Mouse (Mus musculus) CH12.LX (cell line): ENCODE results near the gene Ubtf. TPM values are rescaled to one million over a fixed set of nuclear protein-coding genes. Genes with fewer than 3 reads are reported as not detected.

Source experiments
- DNase-seq: peaks from one replicate; pipeline ENCODE4 v3.0.0-alpha.2; 2013; ENCODE audit errors: extremely low read depth
- H3K27ac ChIP-seq: 2 replicates; pipeline ENCODE4 v1.5.1; 2012; ENCODE audit warnings: low read depth, mild to moderate bottlenecking, control low read depth, moderate library complexity; ENCODE audit not compliant: insufficient read depth
- H3K27me3 ChIP-seq: replicated peaks from 2 replicates; pipeline ENCODE3; 2012; ENCODE audit warnings: inconsistent platforms
- H3K36me3 ChIP-seq, 2 experiments: replicated peaks in 1 of 2; 2 replicates each; pipeline versions ENCODE3 to v1.6.1; 2012; ENCODE audit warnings: inconsistent platforms in 1 of 2, low read length in 1 of 2, mild to moderate bottlenecking in 1 of 2, mixed read lengths in 1 of 2, moderate library complexity in 1 of 2; ENCODE audit not compliant: control insufficient read depth in 1 of 2, insufficient read depth in 1 of 2
- H3K4me1 ChIP-seq, 2 experiments: 2 replicates each; pipeline ENCODE4 v1.6.1; 2012; ENCODE audit warnings: inconsistent platforms in 1 of 2, moderate library complexity in 1 of 2; ENCODE audit not compliant: insufficient read depth in 2 of 2, control insufficient read depth in 1 of 2
- H3K4me2 ChIP-seq: 2 replicates; pipeline ENCODE4 v1.6.1; 2012; ENCODE audit warnings: low read depth, mild to moderate bottlenecking, control low read depth; ENCODE audit not compliant: poor library complexity, insufficient read depth, severe bottlenecking
- H3K4me3 ChIP-seq, 3 experiments: fragments of 150-350 bp in 1 of 3; sonication (generic) in 1 of 3; replicated peaks in 1 of 3; 2 replicates each; pipeline versions ENCODE3 to v1.5.1; 2011 to 2012; ENCODE audit warnings: low read depth in 2 of 3, low read length in 2 of 3, mild to moderate bottlenecking in 2 of 3, moderate library complexity in 2 of 3, control low read depth in 1 of 3, improper control_type of control experiment in 1 of 3, inconsistent platforms in 1 of 3, mixed read lengths in 1 of 3; ENCODE audit not compliant: poor library complexity in 1 of 3
- H3K79me2 ChIP-seq: replicated peaks from 2 replicates; pipeline ENCODE4 v1.6.1; 2012; ENCODE audit warnings: mild to moderate bottlenecking, moderate library complexity; ENCODE audit not compliant: control insufficient read depth, poor library complexity, insufficient read depth, severe bottlenecking; ENCODE audit errors: extremely low read depth
- H3K9ac ChIP-seq: 2 replicates; pipeline ENCODE4 v1.6.1; 2012; ENCODE audit warnings: low read depth, mild to moderate bottlenecking, control low read depth, moderate library complexity; ENCODE audit not compliant: insufficient read depth
- H3K9me3 ChIP-seq: replicated peaks from 2 replicates; pipeline ENCODE3; 2012; ENCODE audit warnings: low read length, inconsistent platforms, mixed read lengths
- BHLHE40 ChIP-seq: IDR thresholded peaks from 2 replicates; pipeline ENCODE4 v1.6.1; 2011; ENCODE audit warnings: mild to moderate bottlenecking, low read depth, low read length, improper control_type of control experiment
- CHD1 ChIP-seq: IDR thresholded peaks from 2 replicates; pipeline ENCODE4 v1.6.1; 2012; ENCODE audit warnings: low read depth, low read length, improper control_type of control experiment, inconsistent platforms
- CTCF ChIP-seq, 2 experiments: IDR thresholded peaks in 1 of 2; conservative IDR thresholded peaks in 1 of 2; 2 replicates each; pipeline ENCODE4 v1.5.1; 2011 to 2012; ENCODE audit warnings: low read depth in 2 of 2, low read length in 2 of 2, improper control_type of control experiment in 1 of 2, inconsistent platforms in 1 of 2, mild to moderate bottlenecking in 1 of 2, moderate library complexity in 1 of 2
- E2F4 ChIP-seq: IDR thresholded peaks from 2 replicates; pipeline ENCODE4 v1.6.1; 2011; ENCODE audit warnings: low read depth, low read length, improper control_type of control experiment; ENCODE audit not compliant: insufficient replicate concordance
- ETS1 ChIP-seq: conservative IDR thresholded peaks from 2 replicates; pipeline ENCODE4 v1.6.1; 2012; ENCODE audit warnings: low read depth, mild to moderate bottlenecking, inconsistent platforms, low read length, improper control_type of control experiment, moderate library complexity
- GABPA ChIP-seq: IDR thresholded peaks from 2 replicates; pipeline ENCODE4 v1.6.1; 2012; ENCODE audit warnings: low read depth, low read length, improper control_type of control experiment, inconsistent platforms; ENCODE audit not compliant: insufficient replicate concordance
- JUN ChIP-seq: IDR thresholded peaks from 2 replicates; pipeline ENCODE4 v1.6.1; 2011; ENCODE audit warnings: low read depth, mild to moderate bottlenecking, low read length, improper control_type of control experiment, moderate library complexity; ENCODE audit not compliant: insufficient read depth
- JUND ChIP-seq: conservative IDR thresholded peaks from 2 replicates; pipeline ENCODE4 v1.6.1; 2011; ENCODE audit warnings: low read depth, low read length, improper control_type of control experiment
- MAZ ChIP-seq: IDR thresholded peaks from 2 replicates; pipeline ENCODE4 v1.6.1; 2012; ENCODE audit warnings: low read depth, mild to moderate bottlenecking, inconsistent platforms, low read length, improper control_type of control experiment, moderate library complexity
- NELFE ChIP-seq: IDR thresholded peaks from 2 replicates; pipeline ENCODE4 v1.6.1; 2011; ENCODE audit warnings: low read depth, low read length, improper control_type of control experiment
- NRF1 ChIP-seq: IDR thresholded peaks from 2 replicates; pipeline ENCODE4 v1.6.1; 2014; ENCODE audit warnings: low read depth, mild to moderate bottlenecking, inconsistent platforms, low read length, improper control_type of control experiment, moderate library complexity
- PAX5 ChIP-seq: IDR thresholded peaks from 2 replicates; pipeline ENCODE4 v1.6.1; 2012; ENCODE audit warnings: low read length, inconsistent platforms, mixed read lengths
- POLR2A ChIP-seq: IDR thresholded peaks from 2 replicates; pipeline ENCODE4 v1.6.1; 2011; ENCODE audit warnings: low read depth, mild to moderate bottlenecking, improper control_type of control experiment, low read length
- POLR2AphosphoS2 ChIP-seq: IDR thresholded peaks from 2 replicates; pipeline ENCODE4 v1.6.1; 2011; ENCODE audit warnings: low read depth, low read length, improper control_type of control experiment
- RAD21 ChIP-seq: IDR thresholded peaks from 2 replicates; pipeline ENCODE4 v1.6.1; 2011; ENCODE audit warnings: low read depth, mild to moderate bottlenecking, low read length, improper control_type of control experiment, moderate library complexity
- SIN3A ChIP-seq: IDR thresholded peaks from 2 replicates; pipeline ENCODE4 v1.6.1; 2012; ENCODE audit warnings: low read length, improper control_type of control experiment, inconsistent platforms
- SMC3 ChIP-seq: IDR thresholded peaks from 2 replicates; pipeline ENCODE4 v1.6.1; 2011; ENCODE audit warnings: low read depth, low read length, improper control_type of control experiment
- TCF12 ChIP-seq: IDR thresholded peaks from 2 replicates; pipeline ENCODE4 v1.6.1; 2014; ENCODE audit warnings: low read depth, mild to moderate bottlenecking, inconsistent platforms, low read length, improper control_type of control experiment
- USF1 ChIP-seq: IDR thresholded peaks from 2 replicates; pipeline ENCODE4 v1.6.1; 2014; ENCODE audit warnings: low read depth, mild to moderate bottlenecking, inconsistent platforms, low read length, improper control_type of control experiment
- ZKSCAN1 ChIP-seq: IDR thresholded peaks from 2 replicates; pipeline ENCODE4 v1.6.1; 2012; ENCODE audit warnings: low read depth, inconsistent platforms, low read length, improper control_type of control experiment, borderline replicate concordance
- ZMIZ1 ChIP-seq: IDR thresholded peaks from 2 replicates; pipeline ENCODE4 v1.6.1; 2012; ENCODE audit warnings: low read depth, mild to moderate bottlenecking, inconsistent platforms, low read length, improper control_type of control experiment
- dilution Hi-C: fragments of 300-500 bp; cut with MboI; formaldehyde crosslinking; loops from 2 replicates; pipeline ENCODE4 v1.14.3; 2020; ENCODE audit warnings: low sequenced_read_pairs; ENCODE audit not compliant: extremely low pct_unique_long_range_greater_than_20kb, extremely low pct_ligation_motif_present
- in situ Hi-C: fragments of 300-500 bp; cut with MboI; formaldehyde crosslinking; loops from 3 replicates; pipeline ENCODE4 v1.14.3; 2019; ENCODE audit warnings: low sequenced_read_pairs, low pct_ligation_motif_present, low pct_unique_long_range_greater_than_20kb, mixed read lengths
- polyA plus RNA-seq: library from polyadenylated mRNA; unstranded; fragments of >175 nt; gene quantifications from 2 replicates; pipeline ENCODE4 v1.2.1, GENCODE M21; 2012; ENCODE audit warnings: low read depth; ENCODE audit not compliant: insufficient read length
- total RNA-seq, 2 experiments: library from RNA; depleted of rRNA; stranded (reverse); fragments of 300-350 nt in 1 of 2; fragments of >200 nt in 1 of 2; gene quantifications; 2 replicates each; pipeline ENCODE4 v1.2.3; 2012 to 2014

Gene Ubtf
- total and polyA plus RNA-seq, 3 experiments, result 89.9 to 126 (median 124) TPM

DNA sequence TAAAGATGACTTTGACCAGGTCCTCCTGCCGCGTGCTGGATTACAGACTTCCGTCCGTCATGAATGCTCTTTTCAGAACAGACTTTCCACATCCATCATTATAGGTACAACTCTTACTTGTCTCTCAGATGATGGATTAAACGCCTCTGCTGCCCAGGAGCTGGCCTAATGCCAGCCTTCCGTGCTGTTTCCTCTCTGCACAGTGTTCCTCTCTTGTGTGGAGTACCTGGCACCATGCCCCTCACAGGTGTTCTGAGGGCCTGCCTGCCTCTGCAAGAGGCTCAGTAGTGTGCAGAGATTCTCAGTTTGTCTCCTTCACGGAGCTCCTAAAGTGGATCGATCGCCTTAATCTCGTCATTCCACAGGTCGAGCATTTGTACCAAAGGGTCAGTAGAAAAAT, 19.7 kb upstream of the Ubtf start:
- in situ Hi-C loops, result no loop called here

GRCm38 (mm10) chr11:102338561-102338960, 19.0 kb upstream of the Ubtf start:
- no peak overlapping the region for H3K4me3 ChIP-seq
- TF ChIP-seq USF1 (no peak), BHLHE40 (no peak), ETS1 (peak; percentile 26; the same call in 1 of the 2 replicates), ZKSCAN1 (no peak), PAX5 (no peak)
- no peak overlapping the region for H3K4me2 ChIP-seq
- in situ Hi-C loops, result no loop called here
- no peaks in the 10 kb centered on the region for H3K36me3 ChIP-seq
- H3K9ac ChIP-seq, result no peak overlapping the region
- H3K27ac ChIP-seq, result no peak overlapping the region
- no peaks in the 10 kb centered on the region for H3K79me2 ChIP-seq
- dilution Hi-C loops, result no loop called here
- H3K9me3 ChIP-seq, result peaks cover 4% of the 10 kb centered on the region
- peaks cover 37% of the 10 kb centered on the region for H3K27me3 ChIP-seq
- H3K4me1 ChIP-seq, result no peaks in the 10 kb centered on the region
- no peak for DNase-seq

More for the DNA sequence above, 19.7 kb upstream of the Ubtf start:
- Histone ChIP-seq H3K9ac (no peak overlapping the region), H3K9me3 (peaks cover 4% of the 10 kb centered on the region), H3K36me3 (no peaks in the 10 kb centered on the region), H3K4me3 (no peak overlapping the region), H3K4me1 (no peaks in the 10 kb centered on the region), H3K79me2 (no peaks in the 10 kb centered on the region), H3K27me3 (peaks cover 37% of the 10 kb centered on the region), H3K4me2 (no peak overlapping the region), H3K27ac (no peak overlapping the region)
- TF ChIP-seq TCF12, result no peak
- no peak for TF ChIP-seq NRF1
- TF ChIP-seq SIN3A, result no peak
- TF ChIP-seq RAD21, result no peak
- no peak for TF ChIP-seq GABPA
- no peak for TF ChIP-seq SMC3
- TF ChIP-seq E2F4, result no peak
- DNase-seq, result no peak
- dilution Hi-C loops, result no loop called here

GRCm38 (mm10) chr11:102337921-102338320, 18.4 kb upstream of the Ubtf start:
- no peak overlapping the region for H3K27ac ChIP-seq
- peaks cover 8% of the 10 kb centered on the region for H3K9me3 ChIP-seq
- H3K79me2 ChIP-seq, result no peaks in the 10 kb centered on the region
- H3K9ac ChIP-seq, result no peak overlapping the region
- in situ Hi-C loops (no loop called here), dilution Hi-C loops (no loop called here)
- no peaks in the 10 kb centered on the region for H3K4me1 ChIP-seq
- H3K36me3 ChIP-seq, result no peaks in the 10 kb centered on the region
- no peak overlapping the region for H3K4me2 ChIP-seq
- H3K4me3 ChIP-seq, result no peak overlapping the region
- no peak for DNase-seq
- peaks cover 38% of the 10 kb centered on the region for H3K27me3 ChIP-seq
- TF ChIP-seq POLR2AphosphoS2 (no peak), MAZ (no peak), ZMIZ1 (no peak), PAX5 (no peak), CHD1 (no peak), JUN (no peak), CTCF (conservative IDR thresholded peaks at IDR 0.05 in 1 of 2, IDR thresholded peaks at IDR 0.05 in 1 of 2; ENCODE audit: low read depth in 2 of 2, low read length in 2 of 2) (no peak), SIN3A (no peak), NELFE (no peak), JUND (no peak), GABPA (no peak), POLR2A (no peak), TCF12 (no peak), E2F4 (no peak)
